Mouse (Mus musculus) heart, postnatal 0 days (tissue): ENCODE measurements around the gene Lst1. TPM values are rescaled to one million over a fixed set of nuclear protein-coding genes. Genes with fewer than 3 reads are reported as not detected.
A peak's percentile ranks its signal among the peaks of the same experiment; 100 is the strongest.

Source experiments
- ATAC-seq: fragments of 200-750 bp; cut with Nextera tagmentation; 2 replicates; pipeline ENCODE4 v1.8.0; 2017; ENCODE audit warnings: low read depth, moderate number of reproducible peaks, moderate library complexity; ENCODE audit not compliant: insufficient read depth
- DNase-seq: peaks from one replicate; pipeline ENCODE4 v3.0.0-alpha.2; 2016; ENCODE audit warnings: low spot score
- H3K27ac ChIP-seq: fragments of 300-500 bp; sonication (generic); 2 replicates; pipeline ENCODE4 v1.5.1; 2014; ENCODE audit warnings: low read depth, mild to moderate bottlenecking
- H3K27me3 ChIP-seq: fragments of 300-500 bp; sonication (generic); 2 replicates; pipeline ENCODE4 v1.6.1; 2014; ENCODE audit warnings: low read length, mixed read lengths; ENCODE audit not compliant: control insufficient read depth, insufficient read depth
- H3K36me3 ChIP-seq: fragments of 300-500 bp; sonication (generic); replicated peaks from 2 replicates; pipeline ENCODE4 v1.6.1; 2014; ENCODE audit warnings: low read length, mixed read lengths; ENCODE audit not compliant: control insufficient read depth, insufficient read depth
- H3K4me1 ChIP-seq: fragments of 300-500 bp; sonication (generic); 2 replicates; pipeline ENCODE4 v1.6.1; 2014; ENCODE audit warnings: antibody characterized with exemption; ENCODE audit not compliant: control insufficient read depth, insufficient read depth
- H3K4me2 ChIP-seq: fragments of 300-500 bp; sonication (generic); 2 replicates; pipeline ENCODE4 v1.6.1; 2014; ENCODE audit warnings: low read depth, mild to moderate bottlenecking, low read length, moderate library complexity
- H3K4me3 ChIP-seq: fragments of 300-500 bp; sonication (generic); 2 replicates; pipeline ENCODE4 v1.5.1; 2014; ENCODE audit warnings: low read depth, low read length
- H3K9ac ChIP-seq: fragments of 300-500 bp; sonication (generic); replicated peaks from 2 replicates; pipeline ENCODE4 v1.6.1; 2014; ENCODE audit warnings: low read depth, low read length, mixed read lengths
- H3K9me3 ChIP-seq: fragments of 300-500 bp; sonication (generic); replicated peaks from 2 replicates; pipeline ENCODE4 v1.6.1; 2016; ENCODE audit warnings: low read length; ENCODE audit not compliant: control insufficient read depth
- CTCF ChIP-seq: IDR thresholded peaks from 2 replicates; pipeline ENCODE4 v1.5.1; 2016; ENCODE audit warnings: antibody characterized with exemption, control low read depth, low read depth
- EP300 ChIP-seq: IDR thresholded peaks from 2 replicates; pipeline ENCODE4 v1.6.1; 2016; ENCODE audit warnings: antibody characterized with exemption, low read depth
- WGBS: fragments of 180-500 bp; shearing (Covaris S2); extraction: QIAGEN DNeasy Blood & Tissue Kit; methylation state at CpG from one replicate; pipeline ENCODE4 v1.1.7; 2014; 5-methylcytosine and 5-hydroxymethylcytosine counted together
- polyA plus RNA-seq: library from polyadenylated mRNA; unstranded; fragments of >200 nt; fragmentation: Nextera tagmentation; extraction: Ambion mirVana; gene quantifications from 2 replicates; pipeline ENCODE4 v1.2.1, GENCODE M21; 2015
- total RNA-seq: library from RNA; depleted of rRNA; stranded (reverse); fragments of >200 nt; gene quantifications from 2 replicates; pipeline ENCODE4 v1.2.3, GENCODE M21; 2014; ENCODE audit warnings: low replicate concordance

Lst1 gene
- total and polyA plus RNA-seq, 2 experiments from 2014 or later, result 7.0 to 52.7 TPM

GRCm38 (mm10) chr17:35195631-35196320, 7.5 kb upstream of the Lst1 start:
- DNase-seq (peak; percentile 45), ATAC-seq (peak; percentile 87)
- H3K9ac ChIP-seq, result peak overlapping the region; percentile 30; the same call in 1 of the 2 replicates
- H3K4me2 ChIP-seq, result peak overlapping the region; percentile 66
- no peak for TF ChIP-seq EP300
- peak; percentile 84 for TF ChIP-seq CTCF
- under 1% methylated on average over 65 of the region's 66 CpGs for WGBS
- peaks cover 5% of the 10 kb centered on the region for H3K4me1 ChIP-seq
- no peak overlapping the region for H3K27ac ChIP-seq
- no peaks in the 10 kb centered on the region for H3K36me3 ChIP-seq
- no peaks in the 10 kb centered on the region for H3K9me3 ChIP-seq
- H3K27me3 ChIP-seq, result peaks cover 60% of the 10 kb centered on the region
- peak overlapping the region; percentile 47 for H3K4me3 ChIP-seq

- no peak for DNase-seq
- Histone ChIP-seq H3K27ac (peak overlapping the region; percentile 16; the same call in 1 of the 2 replicates), H3K4me3 (peak overlapping the region; percentile 47), H3K27me3 (peaks cover 53% of the 10 kb centered on the region), H3K9ac (peak overlapping the region; percentile 30; the same call in 1 of the 2 replicates), H3K4me1 (peaks cover 5% of the 10 kb centered on the region), H3K36me3 (no peaks in the 10 kb centered on the region), H3K4me2 (peak overlapping the region; percentile 66), H3K9me3 (no peaks in the 10 kb centered on the region)
- no peak for TF ChIP-seq EP300
- TF ChIP-seq CTCF, result no peak
- 36% methylated on average over 19 of the region's 19 CpGs for WGBS
- peak; percentile 9; the same call in 1 of the 2 replicates for ATAC-seq
These were observed 6.8 kb upstream of the Lst1 start for GRCm38 (mm10) chr17:35194844-35195630.

- Histone ChIP-seq H3K36me3 (no peaks in the 10 kb centered on the region), H3K4me1 (peaks cover 5% of the 10 kb centered on the region), H3K27ac (peak within 1 kb of the TSS; percentile 31; the same call in 1 of the 2 replicates), H3K4me3 (peak within 1 kb of the TSS; percentile 47; the same call in 1 of the 2 replicates), H3K9me3 (no peaks in the 10 kb centered on the region), H3K27me3 (peaks cover 47% of the 10 kb centered on the region), H3K9ac (peak within 1 kb of the TSS; percentile 30; the same call in 1 of the 2 replicates), H3K4me2 (peak within 1 kb of the TSS; percentile 66)
- 50% methylated on average over 28 of the region's 28 CpGs for WGBS
- ATAC-seq (no peak), DNase-seq (no peak)
- TF ChIP-seq EP300, result no peak
These were observed 5.9 kb upstream of the Lst1 start, which contains the start of gene Ltb for GRCm38 (mm10) chr17:35193881-35194843. Ltb (plus strand) TSS chr17:35194439.

- no peak for DNase-seq
- no peak overlapping the region for H3K4me2 ChIP-seq
- no peaks in the 10 kb centered on the region for H3K36me3 ChIP-seq
- no peak overlapping the region for H3K27ac ChIP-seq
- no peak for ATAC-seq
- H3K9ac ChIP-seq, result no peak overlapping the region
- H3K4me3 ChIP-seq, result no peak overlapping the region
- peaks cover 5% of the 10 kb centered on the region for H3K4me1 ChIP-seq
- TF ChIP-seq CTCF, result no peak
- TF ChIP-seq EP300, result no peak
- peaks cover 42% of the 10 kb centered on the region for H3K27me3 ChIP-seq
- no peaks in the 10 kb centered on the region for H3K9me3 ChIP-seq
- 77% methylated on average over 5 of the region's 5 CpGs for WGBS
These were observed 4.7 kb upstream of the Lst1 start for GRCm38 (mm10) chr17:35192924-35193323.

GRCm38 (mm10) chr17:35191723-35192122, 3.5 kb upstream of the Lst1 start:
- Histone ChIP-seq H3K4me3 (no peak overlapping the region), H3K36me3 (no peaks in the 10 kb centered on the region), H3K27me3 (peaks cover 37% of the 10 kb centered on the region), H3K9me3 (no peaks in the 10 kb centered on the region), H3K9ac (no peak overlapping the region), H3K27ac (no peak overlapping the region), H3K4me2 (no peak overlapping the region), H3K4me1 (peaks cover 5% of the 10 kb centered on the region)
- no peak for ATAC-seq
- no peak for DNase-seq
- 59% methylated on average over 2 of the region's 2 CpGs for WGBS
- TF ChIP-seq CTCF (no peak), EP300 (no peak)
